Mouse (Mus musculus) G1E (cell line): ENCODE measurements around the gene Trim69.

ENCODE experiments used
- CTCF ChIP-seq: IDR thresholded peaks from 2 replicates; pipeline ENCODE4 v1.5.1; 2012; ENCODE audit warnings: low read depth, low read length, inconsistent platforms, mixed read lengths
- POLR2AphosphoS5 ChIP-seq: IDR thresholded peaks from 2 replicates; pipeline ENCODE4 v1.6.1; 2012; ENCODE audit warnings: low read depth, low read length, inconsistent platforms; ENCODE audit not compliant: insufficient replicate concordance
- TAL1 ChIP-seq: conservative IDR thresholded peaks from 2 replicates; pipeline ENCODE4 v1.6.1; 2012; ENCODE audit warnings: low read depth, low read length, inconsistent platforms, mixed read lengths

DNA sequence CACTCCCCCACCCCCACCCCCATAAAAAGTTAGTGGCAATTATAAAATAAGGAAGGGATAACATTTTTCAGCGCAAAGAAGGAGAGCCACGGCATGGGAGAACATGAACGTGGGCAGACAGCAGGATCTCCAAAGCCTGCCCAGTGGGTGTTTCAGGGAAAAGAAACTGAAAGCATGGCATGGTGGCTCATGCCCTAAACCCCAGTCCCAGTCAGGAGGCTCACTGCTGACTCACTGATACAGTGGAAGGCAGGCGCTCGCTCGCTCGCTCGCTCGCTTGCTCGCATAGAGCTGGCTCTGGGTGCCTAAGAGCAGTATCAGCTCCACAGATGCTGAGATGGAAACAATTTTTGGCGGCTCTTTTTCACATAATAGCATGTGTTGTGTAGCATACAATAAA is 3.8 kb downstream of the Trim69 start:
- no peak for TF ChIP-seq CTCF
- TF ChIP-seq TAL1: no peak
- no peak for TF ChIP-seq POLR2AphosphoS5
